Mouse (Mus musculus) cerebellum, adult 11-12 months (tissue): ENCODE measurements around the gene Mfsd4a.

Experiments used
- DNase-seq: peaks from one replicate; pipeline ENCODE4 v3.0.0; 2022

The Mfsd4a gene

DNA sequence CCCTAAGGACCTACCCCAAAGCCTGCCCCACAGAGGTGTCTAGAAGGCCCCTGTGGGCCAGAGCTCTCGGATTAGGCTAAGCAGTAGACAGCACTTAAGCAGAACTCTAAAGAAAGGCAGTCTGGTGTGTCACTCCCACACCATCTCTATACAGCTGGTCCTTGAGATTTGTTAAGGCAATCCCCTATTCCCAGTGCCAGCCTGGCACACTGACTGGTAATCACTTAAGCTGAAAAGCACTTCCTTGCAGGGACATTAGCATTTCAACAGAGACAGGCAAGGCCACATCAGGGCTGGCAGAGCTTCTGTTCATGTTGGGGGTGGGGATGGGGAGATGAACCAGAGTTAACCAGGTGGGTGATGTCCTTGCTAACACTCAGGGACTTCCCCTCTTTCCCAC, 2.9 kb downstream of the Mfsd4a start:
- no peak for DNase-seq

DNA sequence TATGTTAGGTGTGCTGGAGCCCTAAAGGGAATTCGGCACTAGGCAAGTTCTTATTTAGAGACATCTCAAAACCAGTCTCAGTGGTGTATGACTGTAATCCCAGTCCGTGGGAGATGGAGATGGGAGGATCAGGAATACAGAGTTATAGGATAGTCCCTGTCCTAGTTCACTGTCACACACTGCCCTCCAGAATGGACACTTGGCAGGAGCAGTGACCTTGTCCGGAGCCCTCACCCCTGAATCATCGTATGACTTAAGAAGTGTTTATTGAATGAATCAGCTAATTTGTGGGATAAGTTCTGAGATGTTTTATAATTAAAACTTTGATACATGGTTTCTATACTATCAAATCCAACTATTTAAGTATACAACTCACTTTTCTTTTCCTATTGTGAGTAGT, 4.8 kb downstream of the Mfsd4a start:
- no peak for DNase-seq

DNA sequence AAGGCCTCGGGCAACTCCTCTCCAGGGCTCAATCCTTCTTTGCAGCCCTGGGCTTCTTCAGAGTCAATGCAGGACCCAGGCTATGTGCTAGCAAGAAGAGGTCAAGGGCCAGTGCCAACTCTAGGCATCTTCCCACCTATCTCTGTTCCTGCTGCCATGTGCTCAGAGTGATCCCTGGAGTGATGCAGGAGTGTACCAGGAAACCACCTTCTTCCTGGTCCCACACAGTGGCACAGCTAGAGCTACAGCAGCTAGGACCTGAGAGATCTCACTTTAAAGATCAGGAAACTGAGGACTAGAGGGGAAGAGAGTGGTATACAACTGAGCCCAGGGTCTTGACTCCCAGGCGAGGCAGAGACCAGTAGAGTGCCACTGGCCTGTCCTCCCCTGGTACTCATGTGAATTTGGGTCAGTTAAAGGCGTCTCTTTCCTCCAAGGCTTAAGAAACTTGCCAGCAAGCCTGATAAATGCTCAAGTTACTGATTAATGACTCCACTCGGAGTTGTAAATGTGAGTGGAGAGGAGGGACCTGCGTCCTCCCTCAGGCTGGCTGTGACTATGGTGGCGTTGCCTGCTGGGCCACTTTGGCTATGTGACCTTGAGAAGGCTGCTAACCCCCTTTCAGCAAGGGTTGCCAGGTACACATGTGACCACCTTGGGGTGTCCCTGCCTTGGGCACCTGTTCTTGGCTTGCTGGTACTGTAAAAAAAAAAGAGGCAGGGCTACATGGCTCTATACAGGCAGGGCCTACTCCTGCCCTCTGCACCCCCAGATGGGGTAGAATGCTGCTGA, 5.9 kb downstream of the Mfsd4a start:
- DNase-seq, result no peak

DNA sequence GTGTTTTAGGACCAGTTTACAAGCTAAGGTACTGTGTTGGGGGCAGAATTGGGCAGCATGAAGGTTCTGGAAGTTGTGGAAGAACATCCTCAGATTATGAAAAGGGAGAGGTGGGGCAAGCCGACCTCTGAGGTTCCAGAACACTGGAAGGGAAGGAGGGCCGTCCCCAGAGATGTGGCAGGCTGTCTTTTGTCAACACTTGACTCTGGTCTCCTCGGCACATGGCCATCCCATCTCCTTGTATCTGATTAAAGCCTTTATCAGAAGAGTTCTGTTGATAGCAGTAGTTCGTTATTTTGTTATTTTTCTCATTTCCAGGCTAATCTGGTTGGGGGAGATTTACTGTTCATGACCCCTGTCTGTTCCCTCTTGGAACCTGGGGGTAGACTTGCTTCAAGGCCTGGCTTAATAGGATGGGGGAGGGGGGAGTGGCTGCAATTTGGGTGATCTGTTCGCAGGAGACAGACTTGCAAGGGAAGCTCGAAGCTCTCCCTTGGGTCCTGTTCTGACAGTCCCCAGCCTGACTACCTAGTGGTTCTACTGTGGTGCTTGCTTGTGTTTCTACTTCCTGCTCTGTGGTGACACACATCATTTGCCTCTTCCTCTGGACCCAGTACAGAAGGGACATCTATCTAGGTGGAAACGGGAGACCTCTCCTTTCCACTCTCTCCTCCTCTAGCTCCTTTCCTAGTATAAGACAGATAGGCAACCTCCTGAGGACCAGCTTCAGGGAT, 7.7 kb downstream of the Mfsd4a start:
- DNase-seq, result no peak

DNA sequence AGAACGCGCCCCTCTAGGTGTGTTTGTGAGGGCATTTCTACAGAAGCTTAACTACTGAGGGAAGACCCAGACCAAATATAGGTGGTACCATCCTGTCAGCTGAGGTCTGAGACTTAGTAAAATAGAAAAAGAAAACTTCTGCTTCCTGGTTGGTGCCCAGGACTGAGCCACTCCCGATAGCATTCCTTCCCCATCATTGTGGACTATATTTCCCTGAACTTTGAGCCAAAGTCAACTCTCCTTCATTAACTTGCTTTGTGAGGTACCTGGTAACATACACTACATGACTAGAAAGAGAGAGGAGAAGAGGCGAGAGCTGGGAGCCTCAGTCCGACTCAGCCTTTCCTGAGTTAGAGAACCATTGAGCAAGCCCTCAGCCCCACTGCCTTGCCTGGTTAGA, 9.3 kb downstream of the Mfsd4a start:
- DNase-seq, result no peak

DNA sequence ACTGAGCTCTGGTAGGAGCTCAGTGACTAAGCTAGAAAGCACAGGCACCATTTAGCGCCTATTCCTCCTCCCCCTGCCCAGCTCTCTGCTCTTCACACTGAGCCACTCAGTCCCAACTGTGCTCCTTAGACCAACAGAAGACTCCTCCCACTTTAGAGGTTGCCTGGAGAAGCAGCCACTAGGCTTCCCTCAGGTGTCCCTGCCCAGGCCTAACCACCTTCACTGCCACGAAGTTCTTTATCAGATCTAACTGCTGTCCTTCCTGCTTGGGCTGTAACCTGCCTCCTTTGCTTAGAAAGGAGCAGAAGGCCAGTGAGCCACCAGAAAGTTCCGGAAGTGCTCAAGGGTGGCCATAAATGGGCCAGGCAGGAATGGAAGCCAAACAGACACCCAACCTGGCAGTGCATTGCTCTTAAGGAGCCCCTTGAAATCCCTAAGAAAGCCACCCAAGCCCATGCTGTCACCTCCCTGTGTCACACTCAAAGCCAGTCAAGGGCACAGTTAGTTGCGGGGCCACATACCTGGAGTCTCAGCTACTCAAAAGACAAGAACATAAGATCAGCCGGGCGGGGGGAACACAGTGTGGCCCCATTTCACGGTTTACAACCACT, 12.7 kb downstream of the Mfsd4a start:
- no peak for DNase-seq

DNA sequence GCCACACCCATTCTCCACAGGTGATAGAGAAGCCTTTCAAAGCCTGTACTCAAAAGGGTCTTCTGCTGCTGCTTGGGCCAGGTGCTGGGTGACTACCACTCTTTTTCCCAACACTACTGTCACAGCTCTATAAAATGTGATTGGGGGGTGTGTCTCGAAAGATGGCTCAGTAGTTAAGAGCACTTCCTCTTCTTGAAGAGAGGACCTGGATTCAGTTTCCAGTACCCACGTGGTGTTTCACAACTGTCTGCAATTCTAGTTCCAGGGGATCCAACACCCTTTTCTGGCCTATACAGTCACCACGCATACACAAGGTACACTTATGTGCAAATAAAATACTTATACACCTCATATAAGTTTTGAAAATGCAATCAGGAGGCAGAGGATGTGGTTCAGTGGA, 13.5 kb downstream of the Mfsd4a start:
- no peak for DNase-seq

DNA sequence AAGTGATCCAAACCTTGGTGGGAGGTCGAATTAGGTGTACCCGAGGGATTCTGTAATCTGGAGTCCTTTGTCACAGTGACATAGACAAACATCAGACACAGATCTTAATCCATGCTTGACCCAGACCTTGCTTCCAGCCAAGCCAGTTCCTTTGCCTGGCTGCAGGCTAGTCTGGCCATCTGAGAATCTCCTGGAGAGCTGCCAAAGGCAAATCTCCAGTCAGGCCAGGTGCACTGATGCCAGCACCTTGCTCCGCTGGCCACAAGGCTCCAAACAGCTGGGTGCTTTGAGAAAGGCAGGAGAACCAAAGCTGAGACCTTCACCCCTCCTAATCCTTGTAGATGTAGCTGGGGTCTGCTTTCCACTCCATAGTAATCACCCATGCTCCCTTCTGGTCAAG, 16.1 kb downstream of the Mfsd4a start:
- peak; percentile 58 for DNase-seq

DNA sequence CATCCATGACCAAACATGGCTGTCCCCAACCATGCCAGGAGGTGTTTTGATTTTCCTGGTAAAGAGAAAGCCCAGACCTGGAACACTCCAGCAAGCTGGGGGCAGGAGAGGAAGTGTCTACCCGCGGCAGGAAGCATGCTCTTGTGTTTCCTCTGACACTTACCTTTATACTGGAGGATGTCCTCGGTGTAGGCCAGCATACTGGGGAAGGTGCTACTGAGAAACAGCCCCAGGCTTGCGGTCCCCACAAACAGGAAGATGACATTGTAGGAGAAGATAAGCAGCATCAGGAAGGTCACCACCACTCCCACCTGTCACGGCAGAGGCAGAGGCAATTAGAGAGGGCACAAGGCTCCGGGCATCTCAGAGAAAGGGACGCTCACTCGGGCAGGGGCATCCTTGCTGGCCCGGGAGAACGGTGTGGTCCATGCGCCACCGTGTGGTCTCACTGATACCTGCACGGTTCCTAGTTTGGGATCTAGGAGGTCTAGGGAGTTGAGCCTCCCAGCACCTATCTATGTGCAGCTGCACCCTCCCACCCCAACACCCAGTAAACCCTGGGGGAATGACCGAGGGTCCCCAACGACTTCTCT, 21.6 kb downstream of the Mfsd4a start:
- peak; percentile 51 for DNase-seq

DNA sequence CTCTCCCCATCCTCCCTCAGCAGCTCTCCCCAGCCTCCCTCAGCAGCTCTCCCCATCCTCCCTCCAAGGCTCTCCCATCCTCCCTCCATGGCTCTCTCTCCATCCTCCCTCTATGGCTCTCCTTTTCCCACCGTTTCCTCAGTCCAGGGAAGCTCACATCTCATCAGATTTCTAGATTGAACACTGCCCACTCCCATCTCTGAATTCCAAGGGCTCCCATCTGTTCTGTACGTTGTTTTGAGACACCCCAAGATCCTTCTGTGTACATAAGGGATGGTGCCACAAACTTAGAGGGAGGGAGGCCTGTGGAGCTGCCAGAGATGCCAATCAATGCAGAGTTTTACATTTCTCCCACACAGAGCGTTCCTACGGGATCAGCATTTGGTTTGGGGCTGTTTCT, 24.1 kb downstream of the Mfsd4a start:
- DNase-seq, result no peak

DNA sequence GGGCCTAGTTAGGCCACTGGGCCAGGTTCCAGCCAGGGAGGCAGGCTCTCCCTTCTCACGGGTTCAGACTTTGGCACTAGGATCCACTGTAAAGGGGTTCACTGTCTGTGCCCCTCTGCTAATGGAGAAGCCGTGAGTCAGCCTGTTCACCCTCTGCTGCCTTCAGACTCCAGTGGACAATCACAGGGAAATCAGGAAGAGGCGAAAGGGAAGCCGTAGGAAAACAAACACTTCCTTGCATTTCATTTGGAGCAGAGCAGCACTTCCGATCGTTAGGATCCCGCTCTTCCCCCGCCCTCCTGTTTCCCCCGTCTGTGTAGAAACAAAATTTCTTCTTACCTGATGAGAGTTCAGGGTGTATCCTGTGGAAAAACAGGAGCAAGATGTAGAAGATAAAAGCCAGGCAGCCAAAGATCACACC, 27.7 kb downstream of the Mfsd4a start:
- no peak for DNase-seq

DNA sequence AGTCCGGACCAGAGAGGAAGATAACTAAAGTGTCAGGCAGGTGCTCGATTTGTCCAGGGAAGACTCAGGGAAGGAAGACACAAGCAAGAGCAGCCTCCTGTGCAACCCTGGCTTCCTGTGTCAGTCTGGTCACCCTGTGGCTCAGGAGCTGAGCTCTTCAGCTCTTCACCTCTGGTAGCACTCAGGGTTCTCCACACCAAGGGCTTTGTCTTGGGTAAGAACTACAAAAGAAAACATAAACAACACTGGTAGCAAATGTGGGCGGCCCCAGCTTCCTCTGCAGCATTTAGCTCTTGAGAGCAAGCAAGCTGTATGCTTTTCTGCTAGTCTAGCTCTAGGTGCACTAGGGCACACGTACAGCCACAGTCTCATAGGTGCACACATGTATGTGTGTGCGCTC, 29.1 kb downstream of the Mfsd4a start:
- no peak for DNase-seq

DNA sequence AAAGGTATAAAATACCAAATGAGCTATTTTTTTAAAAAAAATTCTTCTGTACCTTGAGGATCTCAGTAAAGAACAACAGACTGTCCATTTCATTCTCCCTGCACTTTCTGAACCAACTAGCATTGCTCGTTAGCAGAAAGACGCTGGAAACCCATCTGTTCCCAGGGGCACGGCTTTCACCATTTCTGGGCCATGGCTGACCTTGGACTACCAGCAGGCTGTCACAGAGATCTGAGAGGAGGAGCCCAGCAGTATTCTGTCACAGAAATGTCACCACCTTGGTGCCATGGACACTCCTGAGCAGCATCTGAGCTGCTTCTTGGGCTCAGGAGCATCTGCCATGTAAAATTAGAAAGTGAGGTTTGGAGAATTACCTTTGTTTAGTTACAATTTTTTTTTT, 30.1 kb downstream of the Mfsd4a start:
- no peak for DNase-seq

DNA sequence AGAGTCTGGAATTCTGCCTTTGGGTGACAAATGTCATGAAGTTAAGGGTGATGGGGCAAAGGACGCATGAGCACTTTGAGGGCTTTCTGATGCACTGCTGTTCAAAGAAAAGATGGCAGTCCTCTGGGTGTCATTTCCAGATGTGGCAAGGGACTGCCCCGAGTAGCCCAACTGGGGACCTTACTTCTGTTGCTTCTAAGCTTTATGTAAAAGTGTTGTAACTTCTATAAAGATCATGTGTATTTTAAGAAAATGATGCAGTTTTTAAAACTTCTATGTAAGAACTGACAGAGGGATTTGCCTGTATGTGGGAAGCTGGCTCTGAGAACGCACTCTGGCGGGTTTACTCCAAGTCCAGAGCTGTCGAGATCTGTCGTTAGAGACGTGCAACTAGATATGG, 35.7 kb downstream of the Mfsd4a start:
- no peak for DNase-seq

DNA sequence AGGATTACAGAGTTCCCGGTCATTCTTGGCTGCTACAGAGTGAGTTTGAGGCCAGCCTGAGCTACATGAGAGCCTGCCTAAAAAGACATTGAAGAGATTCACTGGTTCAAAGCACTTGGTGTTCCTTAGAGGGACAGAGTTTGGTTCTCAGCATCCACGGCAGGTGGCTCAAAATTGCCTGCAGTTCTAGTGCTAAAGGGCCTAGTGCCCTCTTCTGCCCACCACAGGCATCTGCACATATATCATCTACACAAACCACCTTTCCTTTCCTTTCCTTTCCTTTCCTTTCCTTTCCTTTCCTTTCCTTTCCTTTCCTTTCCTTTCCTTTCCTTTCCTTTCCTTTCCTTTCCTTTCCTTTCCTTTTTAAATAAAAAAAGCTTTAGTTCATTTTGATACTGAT, 37.3 kb downstream of the Mfsd4a start:
- DNase-seq, result no peak

DNA sequence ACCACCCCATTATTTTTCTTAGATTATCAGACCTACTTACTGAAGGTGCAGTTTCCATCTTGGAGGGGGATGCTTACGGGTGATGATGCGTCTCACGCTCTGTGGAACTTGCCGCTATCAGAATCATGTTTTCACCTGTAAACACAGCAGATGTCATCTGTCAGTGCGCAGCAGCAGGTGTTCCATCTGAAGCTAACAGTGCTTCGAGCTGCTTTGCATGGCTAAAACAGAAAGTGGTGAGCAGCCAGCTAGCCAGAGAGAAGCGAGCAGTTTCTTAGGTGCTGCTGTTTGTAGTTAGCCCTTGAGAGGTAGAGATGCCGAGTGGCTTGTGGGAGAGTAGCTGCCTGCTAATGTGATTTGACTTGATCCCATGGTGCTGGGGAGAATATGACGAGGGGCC, 39.4 kb downstream of the Mfsd4a start:
- DNase-seq, result no peak

DNA sequence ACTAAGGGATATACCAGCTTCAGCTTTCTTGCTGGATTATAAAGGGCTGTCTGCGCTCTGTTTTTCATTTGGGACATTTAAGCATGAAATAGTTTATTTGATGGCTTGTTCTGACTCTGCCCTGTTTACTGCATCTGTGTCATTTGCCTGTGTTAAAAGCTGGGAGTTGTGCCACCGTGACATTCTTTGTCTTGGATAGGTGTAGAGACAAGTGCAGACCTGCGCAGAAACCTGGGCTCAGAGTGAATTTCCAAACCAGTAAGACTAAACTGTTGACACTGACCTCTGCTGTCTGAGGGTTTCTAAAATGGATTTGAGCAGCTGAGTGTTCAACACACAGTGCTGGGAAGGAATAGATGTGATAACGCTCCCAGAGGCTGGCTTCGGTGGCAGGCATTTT, 39.9 kb downstream of the Mfsd4a start:
- no peak for DNase-seq

DNA sequence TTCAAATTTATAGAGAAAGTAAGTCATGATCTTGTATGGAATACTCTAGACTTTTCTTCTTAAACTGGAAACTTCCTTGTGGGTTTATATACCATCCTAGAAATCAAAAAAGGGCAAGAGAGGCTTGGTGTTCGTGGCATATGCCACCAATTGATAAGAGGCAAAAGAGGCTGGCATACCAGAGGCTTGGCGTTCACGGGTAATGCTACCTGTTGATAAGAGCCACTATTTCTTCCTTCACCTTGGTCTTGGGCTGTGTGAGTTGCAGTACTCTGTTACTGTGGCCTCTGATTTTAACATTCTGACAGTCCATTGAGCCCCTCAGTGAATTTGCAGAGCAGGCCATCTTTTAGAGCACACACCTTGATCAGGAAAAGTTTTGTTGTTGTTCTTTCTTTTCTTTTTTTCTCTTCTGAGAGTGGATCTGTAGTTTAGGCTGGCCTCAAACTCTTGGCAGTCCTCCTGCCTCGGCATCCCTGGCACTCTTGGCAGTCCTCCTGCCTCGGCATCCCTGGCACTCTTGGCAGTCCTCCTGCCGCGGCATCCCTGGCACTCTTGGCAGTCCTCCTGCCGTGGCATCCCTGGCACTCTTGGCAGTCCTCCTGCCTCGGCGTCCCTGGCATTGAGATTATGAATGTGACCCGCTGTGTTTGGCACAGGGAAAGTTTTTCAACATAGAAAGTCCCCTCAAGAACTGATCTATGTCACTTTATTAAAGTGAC, 40.8 kb downstream of the Mfsd4a start:
- no peak for DNase-seq

DNA sequence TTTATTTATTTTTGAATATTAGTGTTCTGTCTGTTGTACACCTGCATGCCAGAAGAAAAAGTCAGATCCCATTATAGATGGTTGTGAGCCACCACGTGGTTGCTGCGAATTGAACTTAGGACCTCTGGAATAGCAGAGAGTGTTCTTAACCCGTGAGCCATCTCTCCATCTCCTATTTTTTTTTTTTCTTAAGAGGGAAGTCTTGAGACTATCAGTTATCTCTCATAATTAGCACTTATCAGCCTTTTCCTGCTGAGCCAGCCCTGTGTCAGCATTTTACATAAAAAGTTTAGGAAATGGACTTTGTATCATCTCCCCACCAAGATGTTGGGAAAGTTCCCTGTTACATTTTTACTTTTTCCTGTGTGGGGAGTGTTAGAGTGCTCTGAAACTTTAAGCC, 45.8 kb downstream of the Mfsd4a start:
- no peak for DNase-seq

DNA sequence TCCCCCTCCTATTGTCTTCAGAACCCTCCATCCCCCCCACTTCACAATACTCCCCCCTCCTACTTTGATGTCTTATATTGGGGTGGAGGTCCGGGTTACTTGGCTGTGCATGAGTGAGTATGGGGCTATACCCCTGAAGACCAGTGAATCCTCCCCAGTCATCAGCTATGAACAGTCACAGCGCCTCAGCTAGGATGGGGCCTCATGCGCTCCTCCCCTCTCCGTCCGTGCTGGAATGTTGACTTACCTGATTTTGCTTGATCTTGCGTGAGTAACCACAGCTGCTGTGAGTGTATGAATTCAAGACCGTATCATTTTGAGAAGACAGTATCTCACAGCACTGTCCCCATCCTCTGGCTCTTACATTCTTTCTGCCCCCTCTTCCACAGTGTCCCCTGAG, 48.0 kb downstream of the Mfsd4a start:
- DNase-seq, result no peak

DNA sequence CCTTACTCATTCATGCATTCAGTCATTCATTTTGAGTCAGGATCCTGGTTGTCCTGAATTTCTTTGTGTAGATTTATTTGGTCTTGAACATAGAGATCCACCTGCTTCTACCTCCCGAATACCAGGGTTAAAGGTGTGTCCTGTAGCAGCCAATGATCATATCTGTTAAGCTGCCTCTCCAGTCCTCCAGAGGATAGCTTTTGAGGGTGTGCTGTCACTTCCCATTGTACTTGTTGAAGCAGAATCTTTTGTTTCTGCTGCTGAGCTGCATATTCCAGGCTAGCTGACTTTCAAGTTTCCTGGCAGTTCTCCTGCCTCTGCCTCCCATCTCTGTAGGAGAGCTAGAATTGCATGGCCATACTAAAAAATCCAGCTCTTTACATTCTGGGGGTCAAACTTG, 51.2 kb downstream of the Mfsd4a start:
- no peak for DNase-seq

DNA sequence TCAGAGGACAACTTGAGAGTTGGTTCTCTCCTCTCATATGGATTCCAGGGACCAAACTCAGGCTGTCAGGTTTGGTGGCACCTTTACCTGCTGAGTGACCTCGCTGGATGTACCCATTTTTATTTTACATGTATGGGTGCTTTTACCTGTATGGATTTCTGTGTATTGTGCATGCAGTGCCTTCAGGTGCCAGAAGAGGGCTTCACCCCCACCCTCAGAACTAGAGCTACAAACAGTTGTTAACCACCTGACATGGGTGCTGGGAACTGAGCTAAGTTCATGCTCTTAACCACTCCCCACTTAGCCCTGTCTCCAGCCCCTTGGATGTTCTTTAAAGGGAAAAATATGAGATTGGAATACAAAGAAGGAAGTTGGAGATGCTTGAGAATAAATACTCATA, 53.1 kb downstream of the Mfsd4a start:
- no peak for DNase-seq

DNA sequence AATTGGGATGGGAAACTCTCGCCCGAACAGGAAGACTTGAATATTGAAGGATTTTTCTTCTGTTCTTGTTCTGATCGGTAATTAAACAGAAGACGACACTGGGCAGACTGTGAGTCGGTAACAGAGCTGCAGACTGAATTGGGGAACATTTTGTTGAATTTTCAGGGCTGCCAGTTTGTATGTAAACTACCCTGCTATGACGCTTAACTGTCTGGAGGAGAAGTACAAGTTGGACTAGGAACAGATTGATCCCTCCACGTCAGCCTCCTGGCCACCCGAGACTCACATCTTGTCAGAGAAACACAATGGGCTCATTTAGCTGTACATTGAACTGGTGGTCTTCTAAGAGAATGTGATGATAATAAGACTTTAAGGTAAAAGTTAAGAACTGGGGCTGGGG, 55.0 kb downstream of the Mfsd4a start:
- no peak for DNase-seq
